Mouse (Mus musculus) lung, postnatal 0 days (tissue): ENCODE measurements at regions not wholly inside any gene's neighbourhood (a gene's known extent, or its start where the extent isn't known, plus 50 kb on each side); places are given as distances from the start of the nearest gene placed in this dataset.

ENCODE experiments used
- ATAC-seq: fragments of 200-750 bp; cut with Nextera tagmentation; 2 replicates; pipeline ENCODE4 v1.8.0; 2017; ENCODE audit warnings: moderate library complexity
- DNase-seq: peaks from one replicate; pipeline ENCODE4 v3.0.0-alpha.2; 2016; ENCODE audit warnings: low spot score
- H3K27ac ChIP-seq: fragments of 300-500 bp; sonication (generic); 2 replicates; pipeline ENCODE4 v1.5.1; 2014; ENCODE audit warnings: antibody characterized with exemption, mild to moderate bottlenecking, low read length, mixed read lengths
- H3K27me3 ChIP-seq: fragments of 300-500 bp; sonication (generic); replicated peaks from 2 replicates; pipeline ENCODE4 v1.6.1; 2014; ENCODE audit warnings: low read length, mixed read lengths; ENCODE audit not compliant: insufficient read depth
- H3K36me3 ChIP-seq: fragments of 300-500 bp; sonication (generic); 2 replicates; pipeline ENCODE4 v1.6.1; 2014; ENCODE audit warnings: low read length, mixed read lengths; ENCODE audit not compliant: insufficient read depth
- H3K4me1 ChIP-seq: fragments of 300-500 bp; sonication (generic); 2 replicates; pipeline ENCODE4 v1.6.1; 2014; ENCODE audit warnings: antibody characterized with exemption, low read depth, low read length, mixed read lengths; ENCODE audit not compliant: insufficient read depth
- H3K4me2 ChIP-seq: fragments of 300-500 bp; sonication (generic); replicated peaks from 2 replicates; pipeline ENCODE4 v1.6.1; 2014; ENCODE audit warnings: low read depth, mild to moderate bottlenecking, low read length, moderate library complexity, mixed read lengths
- H3K4me3 ChIP-seq: fragments of 300-500 bp; sonication (generic); 2 replicates; pipeline ENCODE4 v1.5.1; 2014; ENCODE audit warnings: low read depth, low read length
- H3K9ac ChIP-seq: fragments of 300-500 bp; sonication (generic); replicated peaks from 2 replicates; pipeline ENCODE4 v1.6.1; 2014; ENCODE audit warnings: low read depth, mild to moderate bottlenecking
- H3K9me3 ChIP-seq: fragments of 300-500 bp; sonication (generic); 2 replicates; pipeline ENCODE4 v1.6.1; 2016; ENCODE audit warnings: low read length, mixed read lengths
- CTCF ChIP-seq: IDR thresholded peaks from 2 replicates; pipeline ENCODE4 v1.5.1; 2016; ENCODE audit warnings: antibody characterized with exemption, mild to moderate bottlenecking
- EP300 ChIP-seq: IDR thresholded peaks from 2 replicates; pipeline ENCODE4 v1.6.1; 2016; ENCODE audit warnings: antibody characterized with exemption, mild to moderate bottlenecking, control low read depth
- WGBS: fragments of 180-500 bp; shearing (Covaris S2); extraction: QIAGEN DNeasy Blood & Tissue Kit; methylation state at CpG from one replicate; pipeline ENCODE4 v1.1.7; 2014; 5-methylcytosine and 5-hydroxymethylcytosine counted together

DNA sequence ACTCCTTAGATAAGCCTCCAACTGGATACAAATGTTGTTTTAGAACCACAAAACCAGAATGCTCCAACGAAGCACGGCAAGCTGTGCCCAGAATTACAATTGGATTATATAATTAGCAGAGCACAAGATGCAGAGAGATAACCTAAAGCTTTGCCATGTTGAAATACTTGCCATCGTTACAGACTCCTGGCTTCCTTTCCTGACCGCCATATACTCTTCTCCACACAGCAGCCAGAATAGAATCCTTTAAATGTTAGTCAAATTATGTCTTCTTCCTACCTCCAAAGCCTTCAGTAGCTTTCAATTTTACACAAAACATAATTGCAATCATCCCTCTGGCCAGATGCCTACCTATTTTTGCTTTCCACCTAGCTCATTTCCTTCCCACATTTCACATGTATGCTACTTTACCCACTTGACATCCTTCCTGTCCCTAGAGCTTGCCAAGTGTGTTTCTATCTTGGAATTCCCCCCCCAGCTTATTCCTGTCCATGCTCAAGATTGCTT lies 52.8 kb upstream of the G2e3 start:
- Histone ChIP-seq H3K9me3 (no peaks in the 10 kb centered on the region), H3K9ac (no peak overlapping the region), H3K4me1 (no peaks in the 10 kb centered on the region), H3K27ac (no peak overlapping the region), H3K4me3 (no peak overlapping the region), H3K4me2 (no peak overlapping the region), H3K27me3 (no peaks in the 10 kb centered on the region), H3K36me3 (no peaks in the 10 kb centered on the region)
- ATAC-seq (no peak), DNase-seq (no peak)
- TF ChIP-seq EP300 = no peak
- no peak for TF ChIP-seq CTCF
- WGBS = 78% methylated on average over 4 of the region's 4 CpGs

DNA sequence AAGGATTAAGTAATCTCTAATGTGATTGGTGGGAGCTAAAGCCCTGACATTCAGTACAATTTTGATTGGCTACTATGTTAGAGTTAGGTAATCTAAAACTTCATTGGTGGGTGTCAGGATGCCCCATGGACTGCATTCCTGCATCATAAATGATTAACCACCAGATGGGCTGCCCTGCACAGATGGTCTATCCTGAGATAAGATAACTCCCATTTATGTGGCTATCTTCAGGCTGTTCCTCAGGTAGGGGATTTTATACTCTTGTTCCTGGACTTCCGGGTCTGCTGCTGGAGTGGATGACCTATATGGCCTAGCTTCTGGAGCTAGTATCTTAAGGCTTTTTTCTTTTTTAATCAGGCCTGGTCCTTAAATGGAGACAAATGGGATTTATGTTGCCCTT lies 69.5 kb upstream of the G2e3 start:
- H3K27me3 ChIP-seq = no peaks in the 10 kb centered on the region
- no peak for TF ChIP-seq EP300
- TF ChIP-seq CTCF = no peak
- ATAC-seq = no peak
- H3K36me3 ChIP-seq = no peaks in the 10 kb centered on the region
- no peak overlapping the region for H3K27ac ChIP-seq
- no peaks in the 10 kb centered on the region for H3K9me3 ChIP-seq
- WGBS = 78% methylated on average over 1 of the region's 1 CpGs
- no peak for DNase-seq
- no peaks in the 10 kb centered on the region for H3K4me1 ChIP-seq
- H3K4me3 ChIP-seq = no peak overlapping the region
- no peak overlapping the region for H3K9ac ChIP-seq
- no peak overlapping the region for H3K4me2 ChIP-seq

DNA sequence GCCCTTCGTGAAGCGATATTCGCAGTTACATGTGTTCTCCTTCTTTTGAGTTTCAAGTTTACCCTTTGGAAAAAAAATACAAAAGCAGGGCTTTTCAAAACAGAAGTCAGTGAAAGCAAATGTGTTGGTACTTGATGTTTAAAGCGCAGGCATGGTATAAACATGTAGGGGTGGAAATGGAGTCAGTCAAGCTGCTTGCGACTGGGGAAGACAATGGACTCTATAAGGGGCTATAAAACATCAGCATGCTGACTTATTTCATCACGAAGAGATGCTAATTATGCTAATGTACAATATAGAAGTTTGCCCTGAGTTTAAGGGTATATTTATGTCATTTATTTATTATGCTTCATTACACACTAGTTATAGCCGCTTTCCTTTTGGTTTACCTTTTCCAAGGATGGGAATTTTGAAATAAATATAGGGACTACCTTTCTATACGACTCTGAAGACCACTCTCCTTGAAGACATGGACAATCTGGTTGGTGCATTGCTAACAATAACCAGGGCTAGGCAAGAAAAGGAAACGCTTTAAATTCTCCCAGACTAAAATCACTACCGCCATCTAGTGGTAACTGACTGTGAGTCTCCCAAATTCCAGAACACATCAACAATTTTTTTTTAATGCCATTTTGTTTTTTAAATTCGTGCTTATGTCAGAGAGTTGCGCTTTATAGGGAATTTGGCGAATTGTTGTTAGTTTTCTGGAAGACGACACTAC lies 71.9 kb upstream of the G2e3 start:
- H3K36me3 ChIP-seq = no peaks in the 10 kb centered on the region
- no peak overlapping the region for H3K4me3 ChIP-seq
- WGBS = 47% methylated on average over 14 of the region's 14 CpGs
- DNase-seq = peak; percentile 78
- no peak overlapping the region for H3K4me2 ChIP-seq
- no peaks in the 10 kb centered on the region for H3K27me3 ChIP-seq
- no peak for ATAC-seq
- no peak overlapping the region for H3K27ac ChIP-seq
- no peak overlapping the region for H3K9ac ChIP-seq
- no peaks in the 10 kb centered on the region for H3K4me1 ChIP-seq
- H3K9me3 ChIP-seq = no peaks in the 10 kb centered on the region
- TF ChIP-seq EP300 (no peak), CTCF (peak; percentile 69)

DNA sequence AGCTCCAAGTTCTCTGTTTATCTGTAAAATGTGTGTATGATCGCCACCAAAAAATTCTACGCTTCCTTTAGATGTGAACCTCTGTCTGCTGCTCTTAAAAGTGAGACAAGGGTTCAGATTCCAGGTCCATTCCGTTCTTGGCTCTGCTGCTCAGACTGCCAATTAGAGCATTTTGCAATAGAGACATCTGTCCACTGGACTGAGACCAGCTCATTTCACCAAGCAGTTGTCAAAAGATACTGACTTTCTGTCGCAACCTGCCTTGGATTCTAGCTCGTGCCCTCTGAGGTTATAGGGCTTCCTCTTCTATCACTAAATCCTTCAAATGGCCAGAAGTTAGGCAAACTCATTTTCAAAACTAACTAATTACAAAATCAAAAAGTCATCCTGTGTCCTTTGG lies 74.4 kb upstream of the G2e3 start:
- Histone ChIP-seq H3K9me3 (no peaks in the 10 kb centered on the region), H3K4me1 (no peaks in the 10 kb centered on the region), H3K27me3 (no peaks in the 10 kb centered on the region), H3K27ac (no peak overlapping the region), H3K4me2 (no peak overlapping the region), H3K9ac (no peak overlapping the region), H3K36me3 (no peaks in the 10 kb centered on the region), H3K4me3 (no peak overlapping the region)
- DNase-seq (peak; percentile 55), ATAC-seq (no peak)
- TF ChIP-seq CTCF (no peak), EP300 (no peak)
- WGBS = 63% methylated on average over 5 of the region's 5 CpGs

DNA sequence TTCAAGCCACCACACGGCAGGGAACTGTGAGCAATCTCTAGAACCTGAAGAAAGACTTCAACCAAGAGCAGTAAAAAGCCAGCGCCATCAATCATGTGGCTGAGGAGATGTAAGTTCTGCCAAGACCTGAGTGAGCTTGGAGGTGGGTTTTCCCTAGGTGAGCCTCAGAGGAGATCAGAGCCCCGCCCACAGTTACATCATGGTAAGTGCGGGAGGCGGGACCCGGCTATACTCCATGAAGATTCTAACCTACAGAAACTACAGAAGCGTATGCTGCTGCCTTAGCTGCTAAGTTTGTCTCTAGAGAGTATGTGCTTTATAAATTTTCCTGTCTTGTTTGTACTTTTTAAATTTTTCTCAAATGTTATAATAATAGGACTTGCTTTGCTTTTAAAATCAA lies 105.0 kb upstream of the G2e3 start:
- no peak overlapping the region for H3K4me3 ChIP-seq
- H3K27ac ChIP-seq = no peak overlapping the region
- no peaks in the 10 kb centered on the region for H3K36me3 ChIP-seq
- no peaks in the 10 kb centered on the region for H3K9me3 ChIP-seq
- H3K4me1 ChIP-seq = no peaks in the 10 kb centered on the region
- no peaks in the 10 kb centered on the region for H3K27me3 ChIP-seq
- ATAC-seq = no peak
- WGBS = 75% methylated on average over 7 of the region's 7 CpGs
- no peak overlapping the region for H3K4me2 ChIP-seq
- no peak for DNase-seq
- H3K9ac ChIP-seq = no peak overlapping the region
- TF ChIP-seq CTCF (no peak), EP300 (no peak)

DNA sequence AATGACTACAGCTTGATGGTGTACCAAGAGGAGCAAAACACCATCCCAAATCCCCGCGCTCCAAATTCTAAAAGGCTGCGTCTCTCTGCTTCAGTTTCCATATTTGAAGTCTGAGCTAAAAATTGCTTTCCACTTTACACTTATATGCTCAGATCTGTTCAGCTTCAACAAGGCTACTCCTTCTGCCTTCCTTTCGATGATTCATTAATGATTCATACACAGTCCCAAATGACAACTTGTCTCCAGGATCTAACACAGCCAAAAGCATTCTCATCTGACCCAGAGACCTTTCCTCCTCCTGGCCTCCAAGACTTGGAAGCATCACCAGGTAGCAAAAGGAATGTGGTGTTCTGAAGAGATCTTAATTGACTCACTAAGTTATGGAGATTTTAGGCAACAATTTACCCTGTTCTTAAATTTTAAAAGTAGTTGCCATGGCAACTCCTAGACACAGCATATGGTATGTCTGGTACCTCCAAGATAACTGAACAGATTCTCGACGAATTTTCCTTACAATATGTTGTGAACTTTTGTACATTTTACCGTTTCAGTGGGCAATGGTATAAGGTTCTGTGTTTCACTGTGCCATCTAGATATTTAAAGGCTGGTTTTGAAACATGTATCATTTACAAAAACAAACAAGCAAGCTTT lies 106.6 kb upstream of the G2e3 start:
- no peak for TF ChIP-seq CTCF
- TF ChIP-seq EP300 = no peak

More for the DNA sequence above, 106.6 kb upstream of the G2e3 start:
- ATAC-seq = no peak
- Histone ChIP-seq H3K4me2 (no peak overlapping the region), H3K36me3 (no peaks in the 10 kb centered on the region), H3K4me1 (no peaks in the 10 kb centered on the region), H3K9ac (no peak overlapping the region), H3K27ac (no peak overlapping the region), H3K27me3 (no peaks in the 10 kb centered on the region), H3K9me3 (no peaks in the 10 kb centered on the region), H3K4me3 (no peak overlapping the region)
- DNase-seq = no peak
- 85% methylated on average over 7 of the region's 7 CpGs for WGBS
